Mouse (Mus musculus) mesoderm, embryonic 11.5 days (tissue): Measurements from ENCODE around the gene Ank2.

ENCODE experiments used
- DNase-seq: peaks from one replicate; pipeline ENCODE4 v3.0.0-alpha.2; 2012; ENCODE audit warnings: low read depth, low spot score

The Ank2 gene

DNA sequence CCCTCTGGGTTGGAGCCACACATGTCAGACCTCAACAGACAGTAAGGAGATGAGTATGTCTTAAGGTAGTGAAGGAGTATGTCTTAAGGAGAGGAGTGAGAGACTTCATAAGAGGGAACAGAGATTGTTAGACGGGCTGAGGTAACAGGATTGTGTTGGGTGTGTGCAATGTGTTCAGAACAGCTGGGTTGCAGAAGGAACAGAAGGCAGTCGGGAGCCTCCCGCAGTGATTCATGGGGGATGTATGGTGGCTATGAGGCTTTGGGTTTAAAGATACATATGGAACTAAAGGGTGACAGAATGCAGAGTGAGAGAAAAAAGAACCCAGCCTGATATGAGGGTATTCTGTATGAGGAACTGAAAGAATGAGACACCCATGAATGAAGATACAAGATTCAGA is 464.2 kb downstream of the Ank2 start:
- no peak for DNase-seq

GRCm38 (mm10) chr3:127023992-127024391 is 475.2 kb downstream of the Ank2 start:
- DNase-seq = no peak

DNA sequence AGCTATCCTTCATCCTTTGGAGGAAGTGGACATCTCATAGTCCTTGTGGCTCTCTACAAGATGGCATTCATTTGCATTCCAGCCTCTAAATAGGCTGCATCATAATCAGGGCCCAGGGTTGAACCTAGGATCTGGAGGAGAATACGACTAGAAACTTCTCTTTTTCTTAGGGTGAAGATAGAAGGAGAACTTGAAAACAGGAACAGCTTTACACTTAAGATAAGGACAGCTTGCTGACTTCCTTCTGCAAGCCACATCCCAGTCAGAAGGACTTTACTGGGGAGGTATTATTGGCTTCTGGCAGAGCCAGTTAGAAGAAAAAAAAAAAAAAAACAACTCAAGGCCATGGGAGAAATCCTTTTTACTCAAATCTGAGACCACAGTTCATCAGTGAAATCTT is 479.0 kb downstream of the Ank2 start:
- DNase-seq = no peak

DNA sequence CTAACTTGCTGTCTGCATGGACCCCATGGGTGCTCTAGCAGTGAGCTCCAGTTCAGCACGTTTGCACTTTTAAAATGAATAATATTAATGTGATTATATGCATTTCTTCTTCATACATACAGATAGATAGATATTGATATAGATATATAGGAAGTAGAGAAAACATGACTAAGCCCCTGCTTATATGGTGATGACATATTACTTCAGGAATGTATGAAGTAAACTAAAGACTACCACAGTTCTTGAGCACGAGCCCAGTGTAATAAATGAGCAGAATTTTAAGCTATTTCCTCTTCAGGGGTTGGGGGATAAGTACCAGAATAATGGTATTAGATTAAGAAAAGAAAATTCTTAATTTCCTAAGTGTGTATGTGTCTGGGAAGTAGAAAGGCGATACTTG is 479.4 kb downstream of the Ank2 start:
- no peak for DNase-seq

- no peak for DNase-seq
These were observed 480.0 kb downstream of the Ank2 start for GRCm38 (mm10) chr3:127019109-127019508.

GRCm38 (mm10) chr3:127017523-127017922 is 481.6 kb downstream of the Ank2 start:
- DNase-seq = no peak

DNA sequence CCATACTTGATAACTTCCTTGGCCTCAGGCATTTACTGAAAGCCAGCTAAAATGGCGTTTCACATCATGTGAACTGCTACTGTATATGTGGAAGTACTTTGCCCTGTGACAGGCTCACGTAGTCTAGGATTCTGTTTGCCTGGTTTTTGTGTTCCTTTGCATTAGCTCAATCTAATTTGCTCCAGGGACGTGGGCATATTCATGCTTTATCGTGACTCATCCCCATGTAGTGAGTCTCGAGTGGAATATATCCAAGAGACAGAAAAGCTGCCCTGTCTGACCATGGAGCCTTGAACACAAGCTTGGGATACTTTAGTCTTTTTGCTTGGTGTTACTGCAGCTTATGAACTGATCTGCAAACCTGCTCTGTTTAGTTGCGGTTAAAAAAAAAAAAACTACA is 483.6 kb downstream of the Ank2 start:
- DNase-seq = no peak

- DNase-seq = no peak
These were observed 484.0 kb downstream of the Ank2 start for GRCm38 (mm10) chr3:127015175-127015574.

DNA sequence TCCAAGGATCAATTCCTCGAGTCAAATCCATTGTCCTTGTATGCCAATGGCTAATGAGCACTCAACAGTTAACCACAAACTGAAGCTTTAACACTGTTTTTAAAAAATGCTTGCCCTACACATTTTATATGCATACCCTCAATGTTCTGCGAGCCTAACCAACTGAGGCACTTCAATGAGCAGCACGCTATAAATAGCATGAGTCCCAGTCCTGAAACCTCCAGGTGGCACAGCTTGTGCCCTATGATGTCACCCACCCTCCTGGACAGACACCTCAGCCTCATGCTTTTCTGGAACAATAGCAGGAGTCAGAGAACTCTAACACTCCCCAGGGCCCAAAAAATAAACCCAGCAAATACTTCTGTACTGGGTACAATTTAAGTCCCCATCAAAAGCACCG is 485.2 kb downstream of the Ank2 start:
- no peak for DNase-seq

DNA sequence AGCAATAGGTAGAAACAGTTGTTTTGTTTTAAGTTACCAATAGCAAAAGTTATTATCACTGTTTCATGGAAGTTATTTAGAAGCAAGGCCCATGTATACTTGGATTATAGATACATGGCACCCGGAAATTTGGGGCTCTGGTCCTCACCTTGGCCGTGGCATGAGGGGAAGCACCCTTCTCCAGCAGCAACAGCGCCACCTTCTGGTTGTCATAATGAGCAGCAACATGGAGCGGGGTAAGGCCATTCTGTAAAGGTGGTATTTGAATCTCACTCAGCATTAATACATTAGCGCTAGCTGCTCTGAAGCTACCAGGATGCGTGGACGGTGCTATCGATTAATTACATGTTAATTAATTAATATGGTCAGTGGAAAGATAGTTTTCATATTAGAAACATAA is 486.6 kb downstream of the Ank2 start:
- peak; percentile 56 for DNase-seq

DNA sequence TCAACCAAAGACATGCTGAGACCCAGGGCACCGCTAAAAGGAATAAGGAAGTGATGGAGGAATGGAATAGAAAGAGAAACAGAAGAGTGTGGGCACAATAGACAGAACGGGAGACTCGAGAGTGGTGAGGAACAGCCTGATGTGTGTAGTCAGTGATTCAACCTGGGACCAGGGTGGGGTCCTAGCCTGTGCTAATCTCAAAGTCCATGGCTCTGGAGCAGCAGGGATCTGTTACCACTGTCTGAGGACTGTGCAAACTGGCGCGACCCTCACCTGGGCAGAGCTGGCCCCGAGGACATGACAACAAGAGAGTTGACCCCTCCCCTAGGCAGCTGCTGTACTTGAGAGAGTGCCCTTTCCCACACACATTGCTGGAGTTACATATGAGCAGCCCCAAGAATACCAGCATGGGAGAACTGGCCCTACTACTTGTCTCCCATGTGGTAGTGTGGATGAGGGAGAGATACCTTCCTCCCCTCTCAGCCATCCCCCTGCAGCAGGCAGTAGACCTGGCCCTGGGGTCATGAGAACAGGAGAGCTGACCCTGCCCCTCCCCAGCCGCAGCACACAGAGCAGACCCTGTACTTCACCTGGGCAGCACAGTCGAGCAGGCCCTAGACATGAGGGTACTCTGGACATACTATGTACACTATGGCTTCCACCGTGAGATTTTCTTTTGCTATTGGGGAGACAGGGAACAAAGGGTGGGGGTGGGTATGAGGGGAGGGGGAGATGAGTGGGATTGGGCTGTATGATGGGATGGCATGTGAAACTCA is 493.1 kb downstream of the Ank2 start:
- DNase-seq = no peak

GRCm38 (mm10) chr3:127004860-127005633 is 494.1 kb downstream of the Ank2 start:
- no peak for DNase-seq

GRCm38 (mm10) chr3:127003946-127004345 is 495.2 kb downstream of the Ank2 start:
- DNase-seq = no peak

DNA sequence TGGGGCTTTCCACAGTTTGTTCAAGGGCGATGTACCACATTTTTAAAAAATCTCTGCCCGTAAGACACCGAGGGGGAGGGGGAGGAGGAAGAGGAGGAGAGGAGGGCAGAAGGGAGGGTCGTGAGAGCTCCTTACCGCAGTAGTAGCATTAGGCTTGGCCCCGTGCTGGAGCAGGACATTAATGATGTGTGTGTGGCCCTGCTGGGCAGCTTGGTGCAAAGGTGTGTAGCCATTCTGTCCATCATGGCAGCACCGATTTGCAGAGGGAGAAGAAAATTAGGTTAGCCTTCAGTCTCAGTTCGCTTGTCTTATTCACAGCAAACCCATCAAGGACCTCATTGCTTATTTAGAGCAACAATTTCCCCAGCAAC is 500.4 kb downstream of the Ank2 start:
- no peak for DNase-seq

GRCm38 (mm10) chr3:126998008-126998741 is 501.0 kb downstream of the Ank2 start:
- DNase-seq = peak; percentile 56

- peak; percentile 64 for DNase-seq
These were observed 501.7 kb downstream of the Ank2 start for GRCm38 (mm10) chr3:126997391-126998007.

- DNase-seq = no peak
These were observed 502.4 kb downstream of the Ank2 start for GRCm38 (mm10) chr3:126996721-126997120.

DNA sequence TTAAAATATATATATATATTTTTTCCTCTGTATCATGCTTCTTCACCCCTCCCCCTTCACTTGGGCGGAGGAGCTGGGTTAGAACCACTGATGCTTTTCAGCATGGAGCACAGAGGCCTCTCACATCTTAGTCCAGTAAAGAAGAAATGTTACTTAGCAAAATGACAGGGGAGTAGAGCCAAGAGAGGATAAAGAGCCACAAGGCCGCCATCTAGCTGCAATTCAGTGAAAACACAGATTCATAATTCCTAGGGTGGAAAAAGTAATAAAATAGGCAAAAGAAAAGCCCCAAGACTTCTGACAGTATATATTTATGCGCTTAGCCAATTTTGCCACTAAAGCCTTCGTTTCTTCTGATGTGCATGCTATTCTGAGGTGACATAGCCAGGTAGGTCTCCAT is 503.2 kb downstream of the Ank2 start:
- peak; percentile 17 for DNase-seq

GRCm38 (mm10) chr3:126994149-126994548 is 505.0 kb downstream of the Ank2 start:
- peak; percentile 23 for DNase-seq

GRCm38 (mm10) chr3:126989936-126990335 is 509.2 kb downstream of the Ank2 start:
- no peak for DNase-seq

- no peak for DNase-seq
These were observed 512.5 kb downstream of the Ank2 start for GRCm38 (mm10) chr3:126986687-126987086.

- DNase-seq = no peak
These were observed 516.3 kb downstream of the Ank2 start for GRCm38 (mm10) chr3:126982814-126983213.
